Mouse (Mus musculus) bone marrow macrophage, adult 2 months (primary cell): ENCODE results near the gene Svs3b. TPM values are rescaled to one million over a fixed set of nuclear protein-coding genes. Genes with fewer than 3 reads are reported as not detected.
"Not testable (repeated sequence)": the region's sequence is repeated elsewhere in the genome, so short reads cannot be mapped to it uniquely, and the experiment has no call there.

ENCODE experiments used
- H3K27ac ChIP-seq: 2 replicates; pipeline ENCODE4 v1.5.1; 2012; ENCODE audit warnings: low read depth, low read length; ENCODE audit not compliant: insufficient read depth
- H3K4me1 ChIP-seq: 2 replicates; pipeline ENCODE4 v1.6.1; 2012; ENCODE audit warnings: low read length; ENCODE audit not compliant: control insufficient read depth, insufficient read depth
- H3K4me3 ChIP-seq: 2 replicates; pipeline ENCODE4 v1.5.1; 2012; ENCODE audit warnings: mild to moderate bottlenecking, low read length, moderate library complexity; ENCODE audit not compliant: insufficient read depth
- CTCF ChIP-seq: IDR thresholded peaks from 2 replicates; pipeline ENCODE4 v1.5.1; 2012; ENCODE audit warnings: low read depth, mild to moderate bottlenecking, low read length, moderate library complexity
- POLR2A ChIP-seq: IDR thresholded peaks from 2 replicates; pipeline ENCODE4 v1.6.1; 2012; ENCODE audit warnings: mild to moderate bottlenecking, low read depth, low read length, borderline replicate concordance
- polyA plus RNA-seq: library from polyadenylated mRNA; stranded (reverse); fragments of >200 nt; gene quantifications from 2 replicates; pipeline ENCODE4 v1.2.4, GENCODE M21; 2012; ENCODE audit not compliant: missing spikeins, insufficient read depth, insufficient read length

Gene Svs3b
- not detected in 2 replicates for polyA plus RNA-seq

- not testable (repeated sequence) for H3K4me1 ChIP-seq, H3K27ac ChIP-seq, H3K4me3 ChIP-seq
Observed at GRCm38 (mm10) chr2:164256540-164256939, at the start of gene Svs3b. TSS of gene Svs3b (minus strand) at chr2:164256640.

GRCm38 (mm10) chr2:164288968-164289367 lies 32.5 kb upstream of the Svs3b start, which contains the start of gene Svs3a:
TSS of gene Svs3a (plus strand) at chr2:164289268.
- H3K4me3 ChIP-seq, H3K4me1 ChIP-seq, H3K27ac ChIP-seq: not testable (repeated sequence)

- Histone ChIP-seq H3K27ac (no peak within 1 kb of the TSS), H3K4me3 (no peak within 1 kb of the TSS), H3K4me1 (no peaks in the 10 kb centered on the region)
- TF ChIP-seq CTCF (no peak), POLR2A (no peak)
Observed at GRCm38 (mm10) chr2:164278359-164278758, 21.9 kb upstream of the Svs3b start, which contains the start of gene Svs4. TSS of gene Svs4 (minus strand) at chr2:164278459.

- Histone ChIP-seq H3K27ac (no peak within 1 kb of the TSS), H3K4me3 (no peak within 1 kb of the TSS), H3K4me1 (no peaks in the 10 kb centered on the region)
- no peak for TF ChIP-seq CTCF
- no peak for TF ChIP-seq POLR2A
Observed at GRCm38 (mm10) chr2:164238366-164238765, 18.1 kb downstream of the Svs3b start, which contains the start of gene Svs2. TSS of gene Svs2 (minus strand) at chr2:164238466.

GRCm38 (mm10) chr2:164232671-164233070 lies 23.8 kb downstream of the Svs3b start:
- TF ChIP-seq POLR2A (no peak), CTCF (no peak)
- Histone ChIP-seq H3K27ac (no peak overlapping the region), H3K4me1 (no peaks in the 10 kb centered on the region), H3K4me3 (no peak overlapping the region)

GRCm38 (mm10) chr2:164228361-164229070 lies 27.9 kb downstream of the Svs3b start:
- no peaks in the 10 kb centered on the region for H3K4me1 ChIP-seq
- H3K4me3 ChIP-seq = no peak overlapping the region
- TF ChIP-seq CTCF (no peak), POLR2A (no peak)
- H3K27ac ChIP-seq = no peak overlapping the region

GRCm38 (mm10) chr2:164221522-164221921 lies 34.9 kb downstream of the Svs3b start, which contains the start of gene Wfdc15b:
TSS of gene Wfdc15b (minus strand) at chr2:164221660.
- no peak within 1 kb of the TSS for H3K4me3 ChIP-seq
- no peaks in the 10 kb centered on the region for H3K4me1 ChIP-seq
- no peak for TF ChIP-seq POLR2A
- TF ChIP-seq CTCF = no peak
- no peak within 1 kb of the TSS for H3K27ac ChIP-seq

GRCm38 (mm10) chr2:164219295-164219694 lies 37.1 kb downstream of the Svs3b start:
- Histone ChIP-seq H3K4me1 (no peaks in the 10 kb centered on the region), H3K27ac (no peak overlapping the region), H3K4me3 (no peak overlapping the region)
- TF ChIP-seq CTCF (no peak), POLR2A (no peak)

GRCm38 (mm10) chr2:164212711-164213110 lies 43.7 kb downstream of the Svs3b start:
- no peaks in the 10 kb centered on the region for H3K4me1 ChIP-seq
- no peak overlapping the region for H3K27ac ChIP-seq
- TF ChIP-seq CTCF (no peak), POLR2A (no peak)
- H3K4me3 ChIP-seq = no peak overlapping the region

- Histone ChIP-seq H3K4me1 (no peaks in the 10 kb centered on the region), H3K4me3 (no peak overlapping the region), H3K27ac (no peak overlapping the region)
- TF ChIP-seq POLR2A (no peak), CTCF (no peak)
Observed at GRCm38 (mm10) chr2:164210892-164211291, 45.5 kb downstream of the Svs3b start.

- no peaks in the 10 kb centered on the region for H3K4me1 ChIP-seq
- H3K4me3 ChIP-seq = no peak overlapping the region
- TF ChIP-seq CTCF (no peak), POLR2A (no peak)
- no peak overlapping the region for H3K27ac ChIP-seq
Observed at GRCm38 (mm10) chr2:164206676-164207075, 49.8 kb downstream of the Svs3b start.

- not testable (repeated sequence) for H3K4me3 ChIP-seq, H3K4me1 ChIP-seq, H3K27ac ChIP-seq
Observed at GRCm38 (mm10) chr2:164206011-164206410, 50.4 kb downstream of the Svs3b start.
